Mouse (Mus musculus) megakaryocyte, embryonic 14.5 days (primary cell): Measurements from ENCODE around the gene Smg6.

ENCODE experiments used
- FLI1 ChIP-seq: IDR thresholded peaks from 2 replicates; pipeline ENCODE4 v1.6.1; 2012; ENCODE audit warnings: low read length, inconsistent platforms, mixed read lengths
- GATA1 ChIP-seq: IDR thresholded peaks from 3 replicates; pipeline ENCODE4 v1.6.1; 2012; ENCODE audit warnings: mixed read lengths, low read length, inconsistent platforms, borderline replicate concordance

- TF ChIP-seq GATA1 = no peak
- TF ChIP-seq FLI1 = no peak
Observed at GRCm38 (mm10) chr11:75156416-75156815, 230.8 kb downstream of the Smg6 start.
